Mouse (Mus musculus) kidney, adult 8-10 months (tissue): ENCODE results near the gene Ncapd3.

Source experiments
- DNase-seq, 2 experiments: peaks; one replicate each; pipeline ENCODE4 v3.0.0; 2022

Ncapd3 gene

DNA sequence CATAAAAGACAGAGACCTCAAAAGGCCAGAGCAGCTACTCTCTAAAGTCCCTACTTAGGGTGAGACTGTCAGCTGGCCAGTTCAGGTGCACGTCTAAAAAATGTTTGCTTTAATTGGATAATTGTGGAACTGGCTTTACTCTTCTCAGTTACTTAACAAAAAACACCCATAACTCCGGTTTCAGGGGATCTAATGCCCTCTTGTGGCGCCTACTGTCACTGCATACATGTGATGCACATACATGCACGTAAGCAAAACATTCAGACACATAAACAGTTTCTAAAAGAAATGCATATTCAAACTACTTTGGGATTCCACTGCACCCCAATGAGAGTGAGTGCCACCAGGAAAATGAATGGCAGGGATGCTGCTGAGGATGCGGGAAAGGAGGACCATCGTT is 96.6 kb downstream of the Ncapd3 start:
- DNase-seq = no peak

DNA sequence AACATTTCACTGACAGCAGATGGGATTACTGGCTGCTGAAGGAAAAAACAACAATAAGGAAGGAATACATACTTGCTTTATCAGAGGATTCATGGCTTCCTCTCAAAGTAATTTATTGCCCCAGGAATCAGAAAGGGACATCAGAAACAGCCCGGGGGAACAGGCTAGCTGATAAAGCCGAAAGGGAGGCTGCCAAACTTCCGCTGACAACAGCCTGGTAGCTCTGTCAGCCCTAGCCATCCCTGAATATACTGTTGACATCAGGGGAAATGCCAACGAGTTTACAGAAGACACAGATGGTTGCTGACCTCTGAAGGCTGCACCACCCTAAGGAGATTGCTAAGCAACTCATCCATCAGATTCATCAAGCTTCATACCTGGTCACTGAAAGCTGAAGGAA is 98.7 kb downstream of the Ncapd3 start:
- DNase-seq = peak; percentile 20 to 51

DNA sequence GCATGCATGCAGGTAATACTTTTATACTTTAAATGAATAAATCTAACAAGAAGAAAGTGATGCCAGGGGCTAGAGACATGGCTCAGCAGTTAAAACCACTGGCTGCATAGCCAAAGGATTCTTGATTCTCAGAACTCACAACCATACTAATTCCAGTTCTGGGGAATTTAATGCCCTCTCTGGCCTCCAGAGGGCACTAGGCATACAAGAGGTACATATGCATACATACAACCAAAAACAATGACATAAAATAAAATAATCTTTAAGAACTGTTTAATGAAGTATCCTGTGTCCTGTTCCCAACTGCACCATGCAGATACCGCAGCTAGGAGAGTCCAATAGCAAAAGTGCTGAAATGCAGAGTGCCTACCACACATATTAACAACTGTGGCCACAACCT is 104.4 kb downstream of the Ncapd3 start:
- DNase-seq = peak in 1 of 2 experiments; percentile 72

DNA sequence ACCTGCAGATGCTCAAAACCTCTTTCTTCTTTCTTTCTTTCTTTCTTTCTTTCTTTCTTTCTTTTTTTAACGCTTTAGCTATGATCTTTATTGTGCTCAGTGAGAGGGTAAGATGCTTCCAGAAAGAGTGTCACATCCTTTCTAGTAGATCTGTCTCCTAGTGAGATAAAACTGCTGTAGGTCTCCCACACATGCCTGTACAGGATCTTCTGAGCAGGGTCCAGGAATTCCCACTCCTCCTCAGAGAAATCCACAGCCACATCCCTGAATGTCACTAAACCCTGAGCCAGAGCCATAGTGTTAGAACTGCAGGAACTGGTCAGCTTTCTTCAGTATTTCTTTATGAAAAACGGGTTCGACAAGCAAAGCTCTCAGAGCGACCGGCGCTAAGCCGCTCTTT is 105.4 kb downstream of the Ncapd3 start:
- no peak for DNase-seq

DNA sequence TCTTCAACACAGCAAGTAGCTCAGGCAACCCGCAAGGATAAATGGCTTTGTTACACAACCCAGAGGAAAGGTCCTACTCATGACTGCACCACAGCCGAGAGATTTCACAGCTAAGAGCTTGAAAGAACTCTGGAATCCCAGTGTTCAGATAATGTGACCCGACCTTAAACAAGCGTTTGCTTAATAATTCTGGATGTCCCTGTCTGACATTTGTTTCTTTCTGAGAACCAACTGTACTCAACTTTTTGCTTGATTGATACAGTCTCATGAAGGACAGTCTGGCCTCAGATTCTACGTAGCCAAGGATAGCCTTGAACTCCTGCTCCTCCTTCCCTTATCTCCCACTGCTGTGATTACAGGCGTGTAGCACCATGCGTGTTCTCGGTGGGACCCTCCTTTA is 106.7 kb downstream of the Ncapd3 start:
- no peak for DNase-seq

DNA sequence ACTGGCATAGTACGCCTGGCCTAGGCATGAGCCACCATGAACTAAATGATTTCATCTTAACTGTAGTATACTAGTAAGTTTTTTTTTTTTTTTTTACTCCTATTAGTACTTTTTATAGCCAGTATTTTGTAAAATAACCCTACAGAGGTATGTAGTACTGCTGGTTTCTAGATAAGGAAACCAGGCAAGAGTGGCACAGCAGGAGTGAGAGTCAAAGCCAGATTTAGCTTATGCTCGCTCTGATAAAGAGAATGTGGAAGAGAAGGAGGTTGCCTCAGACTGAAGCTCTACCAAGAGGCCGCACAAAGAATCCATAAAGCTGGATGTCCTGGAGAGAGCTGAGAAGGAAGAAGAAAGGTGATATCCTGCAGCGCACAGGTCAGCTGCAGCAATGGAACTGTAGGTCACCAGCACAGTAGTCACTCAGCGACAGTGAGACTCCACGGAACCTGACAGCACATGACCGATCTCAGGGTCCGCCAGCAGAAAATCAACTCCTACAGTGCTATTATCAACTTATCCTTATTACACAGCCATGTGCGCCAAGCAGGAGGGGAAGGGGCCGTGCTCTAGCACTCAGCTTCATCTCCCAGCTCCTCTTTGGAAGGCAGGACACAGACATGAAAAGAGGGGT is 110.6 kb downstream of the Ncapd3 start:
- no peak for DNase-seq

DNA sequence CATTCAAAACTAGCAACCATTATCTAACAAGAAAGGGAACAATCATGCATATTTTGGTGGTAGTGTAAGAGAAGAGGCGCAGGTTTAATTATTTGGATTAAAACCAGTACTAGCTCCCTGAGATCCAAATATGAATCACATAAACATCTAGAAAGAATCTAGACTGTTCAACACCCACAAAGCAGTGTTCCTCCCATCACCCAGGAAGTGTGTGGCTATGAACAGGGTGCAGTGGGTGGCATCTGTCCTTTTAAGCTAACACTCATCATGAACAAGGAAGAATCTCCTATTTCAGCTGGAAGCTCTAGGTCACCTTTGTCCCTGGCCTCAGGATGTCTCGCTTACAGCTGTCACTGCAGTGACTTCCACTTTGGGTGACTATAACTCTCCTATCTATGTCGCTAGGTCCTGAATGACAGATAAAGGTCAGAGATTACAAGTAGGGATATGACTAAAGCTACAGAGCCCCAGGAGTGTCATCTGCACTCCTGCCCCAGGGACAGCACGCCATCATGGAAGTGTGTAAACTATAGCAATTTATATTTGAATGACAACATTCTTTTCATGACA is 114.4 kb downstream of the Ncapd3 start:
- no peak for DNase-seq
